Mouse (Mus musculus): Measurements from ENCODE around the gene Fbxo36.

Gene Fbxo36

DNA sequence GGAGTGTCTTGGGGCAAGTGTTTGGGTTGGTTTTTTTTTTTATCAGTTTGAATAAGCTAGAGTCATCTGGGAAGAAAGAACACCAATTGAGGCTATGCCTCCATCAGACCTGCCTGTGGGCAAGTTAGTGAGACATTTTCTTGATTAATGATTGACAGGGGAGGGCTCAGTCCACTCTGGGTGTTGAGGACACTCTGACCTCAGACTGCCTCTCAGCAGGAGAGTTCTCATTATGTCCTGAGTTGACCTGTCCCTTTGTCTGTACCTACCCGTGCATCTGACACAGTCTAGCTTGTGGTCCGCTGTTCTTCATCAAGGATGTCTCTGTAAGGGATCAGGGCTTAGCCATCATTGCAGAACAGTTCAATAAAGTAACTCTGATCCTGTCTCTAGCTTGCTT, 107.7 kb downstream of the Fbxo36 start:
- no peak for DNase-seq (ENCODE audit: low spot score)
